Mouse (Mus musculus): Measurements from ENCODE around the gene Eid3. TPM values are rescaled to one million over a fixed set of nuclear protein-coding genes. Genes with fewer than 3 reads are reported as not detected.

Gene Eid3
- under 1 TPM; 0.41 to 0.86 TPM for total RNA-seq (2021)
- long read RNA-seq, experiment 1, result 0 reads
- long read RNA-seq, experiment 2, result 0 reads

GRCm38 (mm10) chr10:82866356-82866755, at the start of gene Eid3:
TSS of gene Eid3 (plus strand) at chr10:82866626.
- intact Hi-C loops (cut with DNase I; ENCODE audit: low total_unique reads), result loop anchor here (10.0 kb wide), 1 partner anchor 52 kb away; no protein-coding TSS in a partner anchor
- DNase-seq, result no peak

GRCm38 (mm10) chr10:82817514-82817913, 48.9 kb upstream of the Eid3 start:
- DNase-seq, result no peak
- intact Hi-C loops (cut with DNase I; ENCODE audit: low total_unique reads), result loop anchor here (10.0 kb wide), 1 partner anchor 47 kb away; the partner anchor contains the start of gene Eid3

- intact Hi-C loops (cut with DNase I; ENCODE audit: low total_unique reads), result loop anchor here (10.0 kb wide), 1 partner anchor 47 kb away; the partner anchor contains the start of gene Eid3
- no peak for DNase-seq
Measured at GRCm38 (mm10) chr10:82817936-82818335, 48.5 kb upstream of the Eid3 start.

DNA sequence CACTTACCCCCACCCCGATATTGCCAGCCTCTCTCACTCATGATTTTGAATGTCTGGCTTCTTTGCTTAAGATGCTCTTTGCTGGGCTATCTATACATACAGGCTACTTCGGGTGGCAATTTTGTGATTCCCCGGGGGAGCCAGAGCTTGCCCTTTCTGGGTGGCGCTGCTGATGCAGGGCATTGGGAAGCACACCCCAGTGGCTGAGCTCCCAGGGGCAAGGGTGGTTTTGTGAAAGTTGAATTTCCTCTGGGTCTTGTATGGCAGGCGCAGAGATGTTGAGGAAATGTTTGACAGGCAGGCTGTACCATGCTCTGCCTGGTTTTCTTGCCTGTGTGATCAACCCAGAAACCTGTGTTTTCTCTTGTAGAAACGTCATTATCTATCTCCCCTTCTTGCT, 47.8 kb upstream of the Eid3 start:
- intact Hi-C loops (cut with DNase I; ENCODE audit: low total_unique reads), result loop anchor here (10.0 kb wide), 1 partner anchor 46 kb away; the partner anchor contains the start of gene Eid3
- no peak for DNase-seq

DNA sequence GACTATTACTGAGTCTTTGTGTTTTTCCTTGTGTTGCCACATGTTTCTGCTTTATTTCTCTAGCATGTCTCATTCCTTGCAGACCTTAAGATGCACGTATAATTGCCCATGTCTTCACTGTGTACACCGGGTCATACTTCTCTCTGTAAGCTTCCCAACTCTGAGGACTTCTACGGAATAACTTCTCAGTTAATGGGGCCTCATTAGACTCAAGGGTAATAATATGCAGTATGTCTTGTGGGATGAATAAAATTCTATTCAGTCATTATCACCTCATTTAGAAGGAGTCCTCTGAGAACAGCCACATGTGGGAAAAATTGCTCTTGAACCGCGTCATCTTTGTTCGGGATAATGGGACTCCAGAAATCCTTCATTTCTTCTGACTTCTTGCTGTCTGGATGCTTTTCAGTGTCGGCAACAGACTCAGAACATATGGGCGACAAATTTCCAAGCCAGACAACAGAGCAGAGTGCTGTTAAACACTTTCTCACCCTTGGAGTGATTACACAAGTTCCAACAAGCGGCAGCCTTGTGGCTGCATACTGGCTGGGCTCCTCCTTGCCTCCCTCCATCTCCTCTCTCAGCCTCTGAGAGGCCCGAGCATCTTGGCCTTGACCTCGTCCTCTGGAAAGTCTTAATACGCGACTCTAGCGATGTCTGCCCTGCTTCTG, 43.2 kb upstream of the Eid3 start:
- intact Hi-C loops (cut with DNase I; ENCODE audit: low total_unique reads), result no loop called here

GRCm38 (mm10) chr10:82823779-82824177, 42.6 kb upstream of the Eid3 start:
- DNase-seq, result no peak
- intact Hi-C loops (cut with DNase I; ENCODE audit: low total_unique reads), result no loop called here

More for the DNA sequence above, 43.2 kb upstream of the Eid3 start:
- DNase-seq, result no peak

- no peak for DNase-seq
- intact Hi-C loops (cut with DNase I; ENCODE audit: low total_unique reads), result no loop called here
Measured at GRCm38 (mm10) chr10:82824541-82824940, 41.9 kb upstream of the Eid3 start.

DNA sequence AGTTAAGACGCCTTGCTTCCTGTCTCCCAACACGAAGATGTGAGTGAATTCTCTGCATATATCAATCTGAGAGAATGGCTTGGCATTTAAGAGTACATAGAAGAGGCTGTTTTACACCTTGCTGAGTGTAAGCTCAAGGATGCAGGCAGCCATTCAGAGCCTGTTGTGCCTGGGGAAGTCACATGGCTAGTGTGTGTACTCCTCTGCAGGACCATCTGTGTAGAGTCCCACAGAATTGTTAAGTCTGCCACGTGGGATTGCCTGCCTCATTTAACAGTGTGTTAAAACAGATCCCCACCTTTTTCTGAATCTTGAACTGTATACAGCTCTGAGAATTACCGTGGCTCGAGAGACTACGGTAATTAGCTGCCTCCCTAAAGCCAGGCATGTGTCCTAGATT, 39.9 kb upstream of the Eid3 start:
- intact Hi-C loops (cut with DNase I; ENCODE audit: low total_unique reads), result no loop called here
- no peak for DNase-seq

DNA sequence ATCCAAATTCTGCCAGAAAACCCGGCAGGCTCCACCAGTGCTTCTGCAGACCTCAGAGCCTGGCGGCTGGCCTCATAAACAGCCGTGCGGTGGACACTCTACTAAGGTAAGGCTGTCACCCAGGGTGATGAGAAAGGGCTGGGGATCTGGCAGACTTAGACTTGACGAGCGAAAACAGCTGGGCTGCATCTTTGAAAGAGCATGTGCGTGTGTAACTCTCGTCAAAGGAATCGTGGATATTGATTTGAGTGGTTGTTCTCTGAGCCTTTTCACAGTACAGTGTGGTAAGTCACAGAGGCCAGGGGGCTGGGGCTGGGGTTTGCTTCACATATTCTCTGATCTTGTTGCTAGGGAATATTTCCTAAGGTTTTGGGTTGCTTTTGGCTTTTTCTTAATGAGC, 32.5 kb upstream of the Eid3 start, which contains the start of gene Txnrd1:
TSS of gene Txnrd1 (plus strand) at position 26 of the 400 bp plus-strand sequence.
- intact Hi-C loops (cut with DNase I; ENCODE audit: low total_unique reads), result no loop called here
- DNase-seq, result no peak

DNA sequence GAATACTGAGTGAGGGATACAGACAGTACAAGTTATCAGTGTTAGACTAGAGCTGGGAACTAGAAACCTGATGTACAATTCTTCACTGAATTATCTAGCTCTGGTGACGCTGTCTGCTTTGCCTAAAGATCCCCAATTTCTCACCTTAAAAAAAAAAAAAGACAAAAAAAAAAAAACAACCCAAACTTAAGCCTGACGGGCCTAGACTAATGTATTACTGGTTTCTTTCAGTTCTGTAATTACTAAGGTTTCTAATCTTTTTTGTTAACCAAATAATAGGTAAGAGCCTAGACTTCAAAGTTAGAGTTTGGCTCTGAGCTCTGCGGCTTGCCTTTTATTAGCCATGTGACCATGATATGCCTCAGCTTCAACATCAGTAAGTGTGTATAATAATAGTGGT, 30.5 kb upstream of the Eid3 start:
- no peak for DNase-seq
- intact Hi-C loops (cut with DNase I; ENCODE audit: low total_unique reads), result no loop called here

- intact Hi-C loops (cut with DNase I; ENCODE audit: low total_unique reads), result no loop called here
- DNase-seq, result no peak
Measured at GRCm38 (mm10) chr10:82838390-82838789, 28.0 kb upstream of the Eid3 start.

DNA sequence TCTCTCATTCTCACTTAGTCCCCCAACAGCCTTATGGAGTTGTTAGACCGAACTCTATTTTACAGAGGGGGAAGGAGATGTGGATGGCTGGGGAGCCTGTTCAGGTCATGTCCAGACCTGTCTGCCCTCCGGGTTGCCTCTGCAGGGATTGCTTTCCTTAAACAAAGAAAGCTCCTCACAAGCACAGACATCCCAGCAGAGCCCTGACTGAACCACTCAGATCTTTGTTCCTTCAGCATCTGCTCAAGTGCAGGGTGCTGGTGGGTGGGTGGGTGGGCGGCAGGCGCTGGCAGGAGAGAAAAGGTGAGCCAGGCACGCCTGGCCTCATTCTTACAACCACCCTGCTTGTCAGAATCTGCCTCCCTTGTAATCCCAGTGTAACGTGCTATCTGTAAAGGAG, 22.3 kb upstream of the Eid3 start:
- intact Hi-C loops (cut with DNase I; ENCODE audit: low total_unique reads), result no loop called here
- no peak for DNase-seq

- intact Hi-C loops (cut with DNase I; ENCODE audit: low total_unique reads), result no loop called here
- no peak for DNase-seq
Measured at GRCm38 (mm10) chr10:82844731-82845130, 21.7 kb upstream of the Eid3 start.

- intact Hi-C loops (cut with DNase I; ENCODE audit: low total_unique reads), result no loop called here
- DNase-seq, result no peak
Measured at GRCm38 (mm10) chr10:82847821-82848459, 18.5 kb upstream of the Eid3 start.

- intact Hi-C loops (cut with DNase I; ENCODE audit: low total_unique reads), result no loop called here
- DNase-seq, result no peak
Measured at GRCm38 (mm10) chr10:82849686-82850353, 16.6 kb upstream of the Eid3 start.

DNA sequence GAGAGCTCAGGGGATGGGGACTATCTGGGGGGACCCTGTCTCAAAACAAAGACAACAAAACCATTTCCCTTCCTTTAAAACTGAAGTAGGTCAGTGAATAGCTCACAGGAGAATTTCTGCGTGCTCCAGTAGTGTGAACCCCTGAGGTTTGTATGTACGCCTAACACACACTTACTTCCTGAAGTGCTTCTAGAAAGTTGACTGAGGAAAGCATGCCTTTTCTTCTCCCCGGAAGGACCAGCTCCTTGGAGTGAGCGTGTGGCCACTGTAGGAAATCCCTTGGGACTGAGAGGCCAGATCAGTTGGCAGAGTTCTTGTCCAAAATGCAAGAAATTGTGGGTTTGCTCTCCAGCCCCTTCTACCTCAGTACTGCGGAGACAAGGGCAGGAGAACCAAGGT, 16.1 kb upstream of the Eid3 start:
- no peak for DNase-seq
- intact Hi-C loops (cut with DNase I; ENCODE audit: low total_unique reads), result no loop called here

DNA sequence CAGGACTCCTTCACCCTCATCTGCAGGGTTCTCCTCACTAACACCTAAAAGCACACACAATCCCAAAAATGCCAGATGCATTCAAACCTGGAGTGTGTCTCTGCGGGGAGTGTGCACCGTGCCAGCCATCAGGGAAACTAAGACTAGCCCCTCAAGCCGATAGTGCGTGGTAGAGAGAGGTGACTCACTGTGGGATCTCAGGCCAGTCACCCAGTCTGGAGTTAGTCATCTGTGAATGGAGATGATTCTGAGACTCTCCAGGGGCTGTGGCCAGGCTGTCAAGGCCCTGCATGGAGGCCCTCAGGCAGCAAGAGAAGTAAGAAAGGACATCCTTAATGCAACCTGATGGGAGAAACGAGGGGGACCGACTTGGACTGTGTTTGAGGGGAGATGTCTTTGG, 14.7 kb upstream of the Eid3 start:
- no peak for DNase-seq
- intact Hi-C loops (cut with DNase I; ENCODE audit: low total_unique reads), result no loop called here

DNA sequence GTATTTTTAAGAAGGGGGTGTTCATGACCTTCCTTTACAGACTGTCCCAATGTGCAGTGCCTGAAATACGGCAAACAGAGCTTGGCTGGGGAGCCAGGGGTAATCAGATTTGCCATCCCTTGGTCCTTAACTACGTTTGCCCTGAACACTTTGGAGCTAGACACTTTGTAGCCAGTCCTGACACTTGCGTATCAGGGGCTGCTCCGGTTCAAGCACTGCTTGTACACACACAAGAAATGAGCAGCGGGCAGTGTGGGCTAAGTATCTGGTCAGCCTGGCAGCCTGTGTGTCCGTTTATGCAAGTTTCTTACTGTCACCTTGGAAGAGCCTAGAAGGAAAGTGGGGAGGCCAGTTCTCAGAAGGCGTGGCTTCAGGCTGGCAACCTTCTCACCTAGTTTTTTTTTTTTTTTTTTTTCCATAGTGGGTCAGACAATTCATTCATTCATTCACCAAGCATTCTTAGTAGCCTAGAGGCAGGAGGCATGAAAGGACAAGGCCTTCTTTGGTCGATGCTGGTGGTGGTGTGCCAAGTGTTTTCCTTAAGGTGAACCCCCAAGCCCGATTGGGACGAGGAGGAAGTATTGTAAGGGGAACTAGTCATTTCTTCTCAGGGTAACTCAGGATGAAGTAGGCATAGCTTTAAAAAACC, 8.3 kb upstream of the Eid3 start:
- intact Hi-C loops (cut with DNase I; ENCODE audit: low total_unique reads), result no loop called here
- DNase-seq, result no peak

GRCm38 (mm10) chr10:82858691-82859532, 7.5 kb upstream of the Eid3 start:
- peak; percentile 90 for DNase-seq
- intact Hi-C loops (cut with DNase I; ENCODE audit: low total_unique reads), result no loop called here
